Mouse (Mus musculus) liver, postnatal 0 days (tissue): ENCODE measurements around the gene Armh1. TPM values are rescaled to one million over a fixed set of nuclear protein-coding genes. Genes with fewer than 3 reads are reported as not detected.

Experiments used
- ATAC-seq: fragments of 200-750 bp; cut with Nextera tagmentation; 2 replicates; pipeline ENCODE4 v1.8.0; 2017; ENCODE audit warnings: mild to moderate bottlenecking, moderate library complexity
- DNase-seq: peaks from one replicate; pipeline ENCODE4 v3.0.0-alpha.2; 2016
- H3K27ac ChIP-seq: fragments of 300-500 bp; sonication (generic); 2 replicates; pipeline ENCODE4 v1.5.1; 2014; ENCODE audit warnings: antibody characterized with exemption, moderate library complexity, mild to moderate bottlenecking, low read depth
- H3K27me3 ChIP-seq: fragments of 300-500 bp; sonication (generic); 2 replicates; pipeline ENCODE4 v1.6.1; 2014; ENCODE audit warnings: low read length, control low read depth, mixed read lengths; ENCODE audit not compliant: insufficient read depth
- H3K36me3 ChIP-seq: fragments of 300-500 bp; sonication (generic); replicated peaks from 2 replicates; pipeline ENCODE4 v1.6.1; 2014; ENCODE audit warnings: mild to moderate bottlenecking, control low read depth, low read length, moderate library complexity, mixed read lengths; ENCODE audit not compliant: insufficient read depth
- H3K4me1 ChIP-seq: fragments of 300-500 bp; sonication (generic); 2 replicates; pipeline ENCODE4 v1.6.1; 2014; ENCODE audit warnings: antibody characterized with exemption, mild to moderate bottlenecking, control low read depth; ENCODE audit not compliant: insufficient read depth
- H3K4me2 ChIP-seq: fragments of 300-500 bp; sonication (generic); 2 replicates; pipeline ENCODE4 v1.6.1; 2014; ENCODE audit warnings: low read depth, mild to moderate bottlenecking, low read length, moderate library complexity, mixed read lengths
- H3K4me3 ChIP-seq: fragments of 300-500 bp; sonication (generic); 2 replicates; pipeline ENCODE4 v1.5.1; 2014; ENCODE audit warnings: low read depth, low read length
- H3K9ac ChIP-seq: fragments of 300-500 bp; sonication (generic); replicated peaks from 2 replicates; pipeline ENCODE4 v1.6.1; 2014; ENCODE audit warnings: mild to moderate bottlenecking, moderate library complexity
- H3K9me3 ChIP-seq: fragments of 300-500 bp; sonication (generic); 2 replicates; pipeline ENCODE4 v1.6.1; 2016; ENCODE audit warnings: mild to moderate bottlenecking, control low read depth, low read length, mixed read lengths
- CTCF ChIP-seq: sonication (generic); IDR thresholded peaks from 2 replicates; pipeline ENCODE4 v1.5.1; 2016; ENCODE audit warnings: antibody characterized with exemption, low read depth
- EP300 ChIP-seq: IDR thresholded peaks from 2 replicates; pipeline ENCODE4 v1.6.1; 2016; ENCODE audit warnings: antibody characterized with exemption, low read depth, mild to moderate bottlenecking
- WGBS: fragments of 180-500 bp; shearing (Covaris S2); extraction: QIAGEN DNeasy Blood & Tissue Kit; methylation state at CpG from one replicate; pipeline ENCODE4 v1.1.7; 2014; ENCODE audit not compliant: insufficient replicate concordance; 5-methylcytosine and 5-hydroxymethylcytosine counted together
- polyA plus RNA-seq: library from polyadenylated mRNA; unstranded; fragments of >200 nt; fragmentation: Nextera tagmentation; extraction: Ambion mirVana; gene quantifications from 2 replicates; pipeline ENCODE4 v1.2.1, GENCODE M21; 2015

Gene Armh1
- polyA plus RNA-seq, 1 experiment from 2014 or later, result not detected

DNA sequence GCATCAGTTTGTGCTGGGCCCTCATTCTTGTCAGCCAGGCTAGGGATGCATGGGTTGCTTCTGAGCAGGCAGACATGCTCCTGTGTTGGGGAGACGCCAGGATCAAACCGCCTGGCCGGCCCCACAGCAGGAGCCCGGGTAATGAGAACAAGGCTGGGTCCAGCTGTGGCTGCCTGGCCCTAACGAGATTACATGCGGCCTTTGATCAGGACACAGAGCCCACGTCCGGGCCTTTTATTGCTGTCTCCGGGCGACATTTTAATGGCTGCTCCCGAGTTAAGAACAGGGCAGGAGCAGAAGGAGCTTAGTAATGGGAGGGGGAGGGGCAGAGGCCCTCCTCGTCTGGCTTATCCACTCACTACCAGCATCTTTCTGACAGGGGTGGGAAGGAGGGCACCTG is 20.5 kb upstream of the Armh1 start:
- Histone ChIP-seq H3K4me3 (no peak overlapping the region), H3K27me3 (no peaks in the 10 kb centered on the region), H3K9ac (no peak overlapping the region), H3K9me3 (no peaks in the 10 kb centered on the region), H3K27ac (no peak overlapping the region), H3K36me3 (peaks cover 48% of the 10 kb centered on the region), H3K4me1 (no peaks in the 10 kb centered on the region), H3K4me2 (no peak overlapping the region)
- no peak for TF ChIP-seq CTCF
- no peak for TF ChIP-seq EP300
- WGBS, result 74% methylated on average over 12 of the region's 12 CpGs
- no peak for ATAC-seq
- DNase-seq, result no peak

DNA sequence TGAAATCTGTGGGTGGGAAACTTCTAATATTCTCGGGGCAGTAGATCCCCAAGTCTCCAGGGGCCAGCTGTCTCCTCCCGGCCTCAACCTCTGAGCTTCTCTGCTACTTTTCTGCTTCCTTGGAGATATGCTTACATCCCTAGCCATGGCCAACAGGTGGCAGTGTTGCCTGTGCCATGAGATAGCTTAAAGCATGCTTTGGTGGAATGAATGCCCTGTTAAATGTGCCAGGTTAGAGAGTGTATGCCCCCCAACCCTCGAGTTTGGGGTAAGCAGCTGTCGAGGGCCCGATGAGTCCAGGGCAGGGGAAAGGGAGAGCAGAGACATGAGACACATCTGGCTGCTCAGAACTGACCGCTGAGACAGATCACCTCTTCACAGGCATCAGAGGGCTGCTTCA is 18.4 kb upstream of the Armh1 start:
- WGBS, result 20% methylated on average over 6 of the region's 6 CpGs
- no peaks in the 10 kb centered on the region for H3K4me1 ChIP-seq
- H3K4me3 ChIP-seq, result no peak overlapping the region
- no peaks in the 10 kb centered on the region for H3K9me3 ChIP-seq
- no peak overlapping the region for H3K27ac ChIP-seq
- peaks cover 29% of the 10 kb centered on the region for H3K36me3 ChIP-seq
- H3K27me3 ChIP-seq, result no peaks in the 10 kb centered on the region
- TF ChIP-seq CTCF (peak; percentile 97), EP300 (no peak)
- H3K4me2 ChIP-seq, result no peak overlapping the region
- no peak overlapping the region for H3K9ac ChIP-seq
- DNase-seq (peak; percentile 82), ATAC-seq (peak; percentile 60)

DNA sequence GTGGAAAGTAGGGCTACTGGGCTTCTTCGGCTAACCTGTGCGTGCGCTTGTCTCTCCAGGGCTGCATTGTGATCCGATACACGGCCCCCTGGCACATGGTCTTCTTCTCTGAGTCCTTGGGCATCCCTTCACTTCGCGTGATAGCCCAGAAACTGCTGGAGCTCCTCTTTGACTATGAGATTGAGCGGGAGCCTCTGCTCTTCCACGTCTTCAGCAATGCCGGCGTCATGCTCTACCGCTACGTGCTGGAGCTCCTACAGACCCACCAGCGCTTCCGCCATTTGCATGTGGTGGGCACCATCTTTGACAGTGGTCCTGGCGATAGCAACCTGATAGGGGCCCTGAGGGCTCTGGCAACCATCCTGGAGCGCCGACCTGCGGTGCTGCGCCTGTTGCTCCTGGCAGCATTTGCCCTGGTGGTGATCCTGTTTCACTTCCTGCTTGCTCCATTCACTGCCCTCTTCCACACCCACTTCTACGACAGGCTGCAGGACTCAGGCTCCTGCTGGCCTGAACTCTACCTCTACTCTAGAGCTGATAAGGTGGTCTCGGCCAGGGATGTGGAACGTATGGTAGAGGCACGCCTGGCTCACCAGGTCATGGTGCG is 16.0 kb upstream of the Armh1 start:
- Histone ChIP-seq H3K36me3 (peaks cover 14% of the 10 kb centered on the region), H3K9ac (no peak overlapping the region), H3K27ac (no peak overlapping the region), H3K9me3 (no peaks in the 10 kb centered on the region), H3K4me2 (no peak overlapping the region), H3K4me1 (no peaks in the 10 kb centered on the region), H3K4me3 (no peak overlapping the region), H3K27me3 (no peaks in the 10 kb centered on the region)
- DNase-seq (no peak), ATAC-seq (no peak)
- TF ChIP-seq EP300 (no peak), CTCF (no peak)
- WGBS, result 80% methylated on average over 25 of the region's 25 CpGs

DNA sequence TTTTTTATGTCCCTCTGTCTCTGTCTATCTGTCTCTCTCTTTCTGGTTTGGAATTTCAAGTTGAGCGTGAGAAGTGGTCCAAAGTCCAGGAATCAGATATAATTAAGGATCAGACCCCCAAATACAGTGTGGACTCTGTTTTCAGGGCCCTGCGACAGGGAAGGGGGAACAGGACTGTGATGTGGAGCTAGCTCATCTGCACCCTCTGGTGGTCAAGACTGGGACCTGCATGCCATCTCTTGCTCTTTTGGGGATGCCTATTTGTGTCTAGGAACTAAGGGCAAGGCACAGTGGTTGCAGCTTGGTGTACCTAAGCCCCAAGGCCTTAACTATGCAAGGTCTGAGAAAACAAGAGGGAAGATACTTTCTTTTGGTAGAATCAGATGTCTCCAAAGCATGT is 15.4 kb upstream of the Armh1 start:
- no peak overlapping the region for H3K27ac ChIP-seq
- no peaks in the 10 kb centered on the region for H3K4me1 ChIP-seq
- peaks cover 8% of the 10 kb centered on the region for H3K36me3 ChIP-seq
- TF ChIP-seq CTCF (peak; percentile 96), EP300 (no peak)
- H3K9ac ChIP-seq, result no peak overlapping the region
- no peaks in the 10 kb centered on the region for H3K9me3 ChIP-seq
- ATAC-seq (peak; percentile 42; the same call in 1 of the 2 replicates), DNase-seq (peak; percentile 79)
- 10% methylated on average over 2 of the region's 2 CpGs for WGBS
- no peak overlapping the region for H3K4me2 ChIP-seq
- no peaks in the 10 kb centered on the region for H3K27me3 ChIP-seq
- H3K4me3 ChIP-seq, result no peak overlapping the region

DNA sequence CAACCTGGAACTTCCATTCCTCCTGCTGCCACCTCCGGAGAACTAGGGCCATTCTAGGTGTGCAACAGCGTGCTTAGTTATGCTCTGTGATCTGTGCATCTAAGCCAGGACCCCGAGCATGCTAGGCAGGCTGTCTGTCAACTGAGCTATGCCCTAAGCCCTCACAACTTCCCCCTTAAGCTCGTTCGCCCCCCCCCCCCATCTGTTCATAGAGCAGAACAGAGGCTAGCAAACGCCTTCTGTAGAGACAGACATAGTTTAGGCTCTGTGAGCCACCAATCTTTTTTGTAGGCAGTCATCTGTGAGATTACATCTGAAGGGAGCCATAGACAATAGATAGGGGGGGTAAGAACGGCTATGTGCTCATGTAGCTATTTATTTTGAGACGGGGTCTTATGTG is 11.1 kb upstream of the Armh1 start:
- Histone ChIP-seq H3K9me3 (no peaks in the 10 kb centered on the region), H3K4me3 (no peak overlapping the region), H3K36me3 (no peaks in the 10 kb centered on the region), H3K4me2 (no peak overlapping the region), H3K27me3 (no peaks in the 10 kb centered on the region), H3K9ac (no peak overlapping the region), H3K4me1 (no peaks in the 10 kb centered on the region), H3K27ac (no peak overlapping the region)
- ATAC-seq (no peak), DNase-seq (no peak)
- 58% methylated on average over 8 of the region's 8 CpGs for WGBS
- TF ChIP-seq CTCF, result no peak
- TF ChIP-seq EP300, result no peak

DNA sequence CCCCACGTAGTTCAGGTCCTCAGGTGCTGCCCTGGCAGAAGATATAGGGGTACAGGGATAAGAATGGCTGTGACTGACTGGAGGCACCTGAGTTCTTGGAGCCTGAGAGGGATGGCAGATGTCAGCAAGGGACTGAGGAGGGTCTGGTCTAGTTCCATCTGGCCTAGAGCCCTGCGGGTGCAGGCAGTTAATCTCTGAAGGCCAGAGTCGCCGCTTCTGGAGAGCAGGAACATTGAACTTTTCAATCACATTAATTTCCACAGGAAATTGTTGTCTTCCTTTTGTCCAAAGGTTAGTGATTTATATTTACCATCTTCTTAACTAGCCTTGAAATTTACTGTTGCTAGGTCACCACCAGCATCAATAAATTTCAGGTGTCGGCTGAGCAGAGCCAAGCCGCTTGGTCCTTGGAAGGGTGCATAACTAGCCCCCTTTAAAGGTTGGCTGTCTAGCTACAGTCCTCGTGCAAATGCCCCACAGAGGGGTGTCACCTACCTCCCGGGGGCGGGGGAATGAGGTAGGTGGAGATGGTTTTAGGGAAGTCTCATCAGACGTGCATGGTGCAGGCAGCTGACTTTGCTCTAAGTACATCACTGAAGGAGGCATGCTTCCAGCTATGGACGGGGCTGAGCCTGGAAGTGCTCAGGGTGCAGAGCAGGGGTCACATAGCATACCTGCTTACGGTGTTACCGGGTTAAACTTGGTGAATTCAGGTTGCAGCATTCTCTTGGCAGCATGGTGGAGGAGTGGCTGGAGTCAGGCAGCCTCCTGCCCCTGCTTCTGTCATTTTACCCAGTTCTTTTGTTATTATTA is 10.4 kb upstream of the Armh1 start:
- no peak overlapping the region for H3K9ac ChIP-seq
- H3K36me3 ChIP-seq, result no peaks in the 10 kb centered on the region
- WGBS, result 63% methylated on average over 13 of the region's 13 CpGs
- TF ChIP-seq EP300 (no peak), CTCF (no peak)
- H3K27me3 ChIP-seq, result no peaks in the 10 kb centered on the region
- DNase-seq, result no peak
- H3K27ac ChIP-seq, result no peak overlapping the region
- no peaks in the 10 kb centered on the region for H3K4me1 ChIP-seq
- H3K4me2 ChIP-seq, result no peak overlapping the region
- no peaks in the 10 kb centered on the region for H3K9me3 ChIP-seq
- no peak overlapping the region for H3K4me3 ChIP-seq
- ATAC-seq, result no peak
